Mouse (Mus musculus) E14TG2a.4 (cell line): ENCODE data around the gene Srp68.

ENCODE experiments used
- CTCF ChIP-seq: conservative IDR thresholded peaks from 2 replicates; pipeline ENCODE4 v1.5.1; 2014; ENCODE audit warnings: low read length
- POU5F1 ChIP-seq: IDR thresholded peaks from 2 replicates; pipeline ENCODE4 v1.6.1; 2014; ENCODE audit warnings: low read length, borderline replicate concordance

DNA sequence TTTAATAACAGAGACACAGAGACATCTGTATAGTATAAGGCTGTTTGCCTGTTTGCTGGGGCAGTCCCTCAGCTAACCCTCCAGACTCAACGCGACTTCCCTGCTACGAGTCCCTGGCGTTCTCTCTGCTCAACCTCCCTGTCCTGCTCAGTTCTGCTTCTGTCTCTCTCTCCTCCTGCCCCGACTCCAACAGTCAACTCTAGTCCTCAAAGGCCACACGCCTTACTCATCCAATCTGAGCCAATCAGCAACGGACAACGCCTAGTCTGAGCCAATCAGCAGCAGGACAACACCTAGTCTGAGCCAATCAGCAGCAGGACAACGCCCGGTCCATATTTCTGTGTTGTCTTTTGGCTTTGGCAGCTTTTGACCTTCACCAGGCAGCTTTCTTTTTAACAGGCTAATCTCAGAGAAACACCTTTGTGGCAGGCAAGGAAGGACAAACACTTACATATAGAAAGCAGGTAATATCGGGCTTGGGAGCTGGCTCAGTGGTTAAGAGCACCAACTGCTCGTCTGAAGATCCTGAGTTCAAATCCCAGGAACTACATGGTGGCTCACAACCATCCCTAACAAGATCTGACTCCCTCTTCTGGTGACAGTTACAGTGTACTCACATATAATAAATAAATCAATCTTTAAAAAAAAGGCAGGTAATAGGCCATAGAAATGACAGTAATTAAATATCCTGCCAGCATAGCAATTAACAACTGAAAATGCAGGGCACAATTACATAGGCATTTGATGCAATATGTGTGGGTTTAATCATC lies 33.9 kb upstream of the Srp68 start:
- no peak for TF ChIP-seq CTCF
- no peak for TF ChIP-seq POU5F1
